Mouse (Mus musculus): ENCODE data around the gene Ell3.
"Not testable (repeated sequence)": the region's sequence is repeated elsewhere in the genome, so short reads cannot be mapped to it uniquely, and the experiment has no call there.

The Ell3 gene

DNA sequence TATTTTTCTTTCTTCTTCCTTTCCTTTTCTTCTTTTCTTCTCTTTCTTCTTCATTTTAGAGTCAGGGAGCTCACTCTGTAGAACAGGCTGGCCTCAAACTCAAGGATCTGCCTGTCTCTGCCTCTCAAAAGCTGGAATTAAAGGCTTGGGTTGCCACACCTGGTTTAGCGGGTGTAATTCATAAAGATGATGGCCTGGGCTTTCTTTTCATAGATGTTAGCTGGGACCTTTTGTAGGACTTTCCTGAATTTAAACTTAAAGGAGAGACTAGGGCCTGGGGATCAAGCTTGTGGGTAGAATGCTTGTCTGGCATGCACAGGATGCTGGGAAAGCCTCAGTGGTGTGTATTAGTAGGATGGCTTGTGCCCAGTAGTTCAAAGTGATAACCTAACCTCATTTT, at the start of gene Ell3:
Gene Ell3 (minus strand): TSS at position 101 of the 400 bp plus-strand sequence.
- CTCF ChIA-PET, result no interaction called here

DNA sequence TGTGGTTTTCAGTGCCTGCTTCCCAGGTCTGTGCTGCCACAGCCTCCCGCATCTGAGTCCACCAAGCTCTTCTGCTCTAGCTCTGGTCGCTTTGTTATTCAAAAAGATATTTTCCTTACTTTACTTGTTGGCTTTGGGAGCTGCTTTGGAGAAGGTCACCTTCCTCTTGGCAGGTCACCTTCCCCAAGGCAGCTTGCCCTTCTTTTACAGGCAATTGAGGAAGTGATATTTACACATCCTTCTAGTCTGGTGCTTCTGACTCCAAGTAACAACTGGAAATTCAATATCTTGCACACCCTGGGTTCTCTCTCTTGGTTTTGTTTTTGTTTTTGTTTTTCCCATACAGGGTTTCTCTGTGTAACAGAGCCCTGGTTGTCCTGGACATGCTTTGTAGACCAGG, 40.3 kb upstream of the Ell3 start:
- CTCF ChIA-PET, result not testable (repeated sequence)

DNA sequence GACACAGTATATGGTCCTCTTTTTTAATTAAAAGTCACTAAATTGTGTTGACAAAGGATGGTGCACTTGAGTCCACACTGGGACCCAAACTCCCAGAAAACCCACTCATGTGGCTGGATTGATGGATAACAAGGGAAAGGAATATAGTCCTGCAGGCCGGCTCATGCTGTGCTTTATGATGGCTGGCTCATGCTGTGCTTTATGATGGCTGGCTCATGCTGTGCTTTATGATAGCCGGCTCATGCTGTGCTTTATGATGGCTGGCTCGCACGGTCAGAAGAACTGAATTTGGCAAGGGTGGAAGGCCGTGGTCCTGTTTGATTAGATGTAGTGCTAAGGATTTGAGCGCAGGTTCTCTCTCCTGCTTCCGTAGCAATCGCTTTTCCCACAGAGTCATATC, 39.5 kb upstream of the Ell3 start:
- CTCF ChIA-PET, result no interaction called here

DNA sequence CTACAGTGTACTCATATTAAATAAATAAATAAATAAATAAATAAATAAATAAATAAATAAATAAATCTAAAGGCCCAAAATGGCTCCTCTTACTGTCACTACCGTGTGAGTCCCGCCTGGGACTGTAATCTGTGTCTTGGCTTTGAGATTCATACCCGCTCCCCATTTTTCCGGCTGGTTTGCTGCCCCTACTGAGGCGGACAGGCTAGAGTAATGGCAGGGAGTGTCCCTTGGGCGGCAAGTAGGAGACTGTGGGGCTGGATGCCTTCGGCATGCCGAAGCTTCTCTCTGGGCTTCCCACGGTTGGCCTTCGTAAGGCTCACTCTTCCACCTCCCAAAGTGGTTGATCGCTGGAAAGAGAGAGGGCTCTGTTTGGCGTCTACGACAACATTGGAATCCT, 36.8 kb upstream of the Ell3 start:
- CTCF ChIA-PET, result not testable (repeated sequence)

DNA sequence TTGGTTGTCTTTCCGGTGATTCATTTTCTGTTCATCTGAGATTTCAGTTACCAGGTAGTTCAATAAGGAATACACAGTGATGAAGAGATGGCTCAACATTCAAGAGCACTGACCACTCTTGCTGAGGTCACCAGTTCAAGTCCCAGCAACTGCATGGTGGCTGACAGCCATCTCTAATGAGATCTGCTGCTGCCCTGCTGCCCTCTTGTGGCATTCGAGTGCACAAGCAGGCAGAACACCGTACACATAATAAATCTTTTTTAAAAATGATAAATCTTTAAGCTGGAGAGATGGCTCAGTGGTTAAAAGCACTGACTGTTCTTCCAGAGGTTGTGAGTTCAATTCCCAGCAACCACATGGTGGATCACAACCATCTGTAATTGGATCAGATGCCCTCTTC, 36.4 kb upstream of the Ell3 start:
- CTCF ChIA-PET, result no interaction called here

DNA sequence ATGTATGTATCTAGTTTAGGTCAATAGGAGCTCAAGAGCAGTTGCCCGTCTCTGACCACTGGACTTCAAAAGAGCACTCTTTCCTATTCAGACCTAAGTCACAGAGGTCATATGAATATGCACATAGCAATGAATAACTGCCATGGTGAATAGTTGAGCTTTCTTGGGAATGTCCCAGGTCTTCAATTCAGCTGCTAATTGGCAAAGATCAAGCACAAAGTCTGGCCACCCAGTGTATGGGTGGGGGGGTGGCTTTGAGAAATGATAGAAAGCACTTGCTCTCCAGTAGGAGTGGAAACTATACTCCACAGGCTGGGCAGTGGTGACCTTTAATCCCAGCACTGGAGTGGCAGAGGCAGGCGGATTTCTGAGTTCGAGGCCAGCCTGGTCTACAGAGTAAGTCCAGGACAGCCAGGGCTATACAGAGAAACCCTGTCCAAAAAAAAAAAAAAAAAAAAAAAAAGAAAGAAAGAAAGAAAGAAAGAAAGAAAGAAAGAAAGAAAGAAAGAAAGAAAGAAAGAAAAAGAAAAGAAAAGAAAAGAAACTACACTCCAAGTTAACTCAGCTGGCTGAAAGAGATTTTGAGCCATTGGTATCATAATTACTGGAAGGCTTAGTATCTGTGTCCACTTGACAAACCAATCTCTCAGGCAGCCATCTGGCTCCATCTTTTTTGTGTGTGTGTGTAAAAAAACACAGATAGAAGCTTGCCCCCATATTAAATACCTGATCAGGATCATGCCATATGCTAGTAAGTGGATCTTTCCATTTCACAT, 33.6 kb upstream of the Ell3 start:
- CTCF ChIA-PET, result interaction anchor here (0.6 kb wide), 1 partner anchor 52 kb away, joined by 4 read pairs; no protein-coding TSS in a partner anchor

DNA sequence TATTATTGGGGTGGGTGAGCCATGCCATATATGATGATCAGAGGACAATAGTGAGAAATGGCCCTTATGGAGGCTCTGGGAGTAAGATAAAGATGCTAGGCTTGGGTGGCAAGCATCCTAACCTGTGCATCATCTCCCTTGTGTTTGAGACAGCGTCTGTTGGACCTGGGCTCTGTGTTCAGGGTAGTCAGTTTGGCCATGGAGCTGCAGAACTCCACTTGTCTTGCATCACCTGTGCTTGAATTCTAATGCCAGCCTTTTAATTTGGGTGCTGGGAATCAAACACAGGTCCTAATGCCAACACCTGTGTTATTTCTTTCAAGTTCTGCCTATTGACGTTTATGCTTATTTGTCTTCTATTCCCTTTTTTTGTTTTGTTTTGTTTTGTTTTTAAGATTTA, 31.2 kb upstream of the Ell3 start:
- CTCF ChIA-PET, result interaction anchor here (1.0 kb wide), 1 partner anchor 15 kb away, joined by 22 read pairs; no protein-coding TSS in a partner anchor

DNA sequence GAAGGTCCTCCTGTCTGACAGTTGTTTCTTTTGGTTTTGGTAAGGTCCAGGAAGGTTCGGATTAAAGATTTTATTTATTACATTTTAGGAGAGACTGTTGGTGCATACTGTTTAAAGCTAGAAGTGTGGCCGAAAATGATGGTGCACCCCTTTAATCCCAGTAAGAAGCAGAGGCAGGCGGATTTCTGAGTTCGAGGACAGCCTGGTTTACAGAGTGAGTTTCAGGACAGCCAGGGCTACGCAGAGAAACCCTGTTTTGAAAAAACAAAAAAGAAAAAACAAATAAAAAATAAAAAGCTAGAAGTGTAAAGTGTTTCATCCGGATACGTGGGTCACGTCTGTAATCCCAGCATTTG, 30.1 kb upstream of the Ell3 start:
- CTCF ChIA-PET, result interaction anchor here (0.7 to 1.0 kb wide), 2 partner anchors 16 to 47 kb away, joined by 4 to 22 read pairs; no protein-coding TSS in a partner anchor

DNA sequence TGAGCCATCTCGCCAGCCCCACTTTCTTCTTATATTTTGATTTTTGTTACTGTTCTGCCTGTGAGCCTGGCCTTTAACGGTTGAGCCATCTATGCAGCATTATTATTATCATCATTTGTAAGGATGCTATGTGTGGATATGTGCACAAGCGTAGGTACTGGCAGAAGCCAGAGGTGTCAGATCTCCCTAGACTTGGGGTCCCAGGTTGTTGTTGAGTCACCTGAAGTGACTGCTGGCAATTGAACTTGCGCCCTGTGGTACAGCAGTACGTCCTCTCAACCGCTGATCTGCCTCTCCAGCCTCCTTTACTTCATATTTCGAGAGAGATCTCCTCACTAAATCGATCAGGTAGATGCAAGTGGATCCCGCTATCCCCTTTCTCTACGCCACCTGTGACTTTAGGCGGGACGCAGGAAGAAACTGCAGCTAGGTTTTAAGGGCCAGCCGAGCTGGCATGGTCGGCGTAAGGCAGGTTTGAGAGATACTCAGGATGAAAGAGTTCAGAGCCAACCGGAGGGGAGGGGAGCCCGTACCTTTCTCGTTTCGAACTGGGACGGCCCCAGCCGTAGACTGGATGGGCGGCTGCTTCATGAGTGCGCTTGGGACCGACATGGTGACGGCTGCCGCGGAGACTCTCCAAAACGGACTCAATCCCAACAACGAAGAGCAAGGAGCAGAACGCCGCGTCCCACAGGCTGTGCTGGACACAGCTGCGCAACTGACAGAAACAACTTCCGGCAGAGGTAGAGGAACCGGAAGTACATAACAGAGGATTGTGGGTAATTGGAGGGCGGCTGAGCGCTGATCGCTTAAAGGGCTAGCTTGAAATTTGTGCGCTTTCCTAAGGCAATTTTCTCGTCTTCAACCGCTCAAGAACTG, 29.5 kb upstream of the Ell3 start, which contains the start of gene Mfap1b:
Gene Mfap1b (minus strand): TSS at position 767 of the 879 bp plus-strand sequence.
- CTCF ChIA-PET, result interaction anchor here (0.6 to 0.7 kb wide), 2 partner anchors 48 to 336 kb away, joined by 3 to 4 read pairs; no protein-coding TSS in a partner anchor

DNA sequence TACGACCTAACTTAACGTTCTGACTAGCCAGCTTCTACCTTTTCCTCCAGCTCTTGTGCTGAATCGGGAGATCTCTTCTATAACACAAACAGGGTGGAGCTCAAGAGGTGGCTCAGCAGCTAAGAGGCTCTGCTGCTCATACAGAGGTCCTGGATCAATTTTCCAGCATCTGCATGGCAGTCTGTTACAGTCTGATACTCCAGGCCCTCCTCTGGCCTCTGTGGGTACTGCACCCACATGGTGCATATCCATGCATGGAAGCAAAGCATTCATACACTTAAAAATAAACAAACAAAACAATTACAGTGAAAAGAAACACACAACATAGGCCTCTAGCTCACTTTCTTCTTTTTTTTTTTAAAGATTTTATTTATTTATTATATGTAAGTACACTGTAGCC, 28.7 kb upstream of the Ell3 start:
- CTCF ChIA-PET, result interaction anchor here (0.6 to 0.7 kb wide), 2 partner anchors 23 to 335 kb away, joined by 3 to 5 read pairs; no protein-coding TSS in a partner anchor

DNA sequence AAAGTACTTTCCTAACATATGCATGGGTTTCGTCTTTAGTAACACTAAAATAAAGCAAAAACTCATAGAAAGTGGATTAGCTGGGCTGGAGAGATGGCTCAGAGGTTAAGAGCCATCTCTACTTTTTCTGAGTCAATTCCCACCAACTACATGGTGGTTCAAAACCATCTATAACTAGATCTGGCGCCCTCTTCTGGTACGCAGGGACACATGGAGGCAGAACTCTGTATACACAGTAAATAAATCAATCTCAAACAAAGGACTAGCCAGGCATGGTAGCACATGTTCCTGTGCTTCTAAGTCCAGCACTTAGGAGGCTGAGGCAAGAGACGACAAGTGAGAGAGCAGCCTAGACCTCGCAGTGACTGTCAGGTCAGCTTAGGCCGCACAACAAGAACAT, 24.9 kb upstream of the Ell3 start:
- CTCF ChIA-PET, result not testable (repeated sequence)

DNA sequence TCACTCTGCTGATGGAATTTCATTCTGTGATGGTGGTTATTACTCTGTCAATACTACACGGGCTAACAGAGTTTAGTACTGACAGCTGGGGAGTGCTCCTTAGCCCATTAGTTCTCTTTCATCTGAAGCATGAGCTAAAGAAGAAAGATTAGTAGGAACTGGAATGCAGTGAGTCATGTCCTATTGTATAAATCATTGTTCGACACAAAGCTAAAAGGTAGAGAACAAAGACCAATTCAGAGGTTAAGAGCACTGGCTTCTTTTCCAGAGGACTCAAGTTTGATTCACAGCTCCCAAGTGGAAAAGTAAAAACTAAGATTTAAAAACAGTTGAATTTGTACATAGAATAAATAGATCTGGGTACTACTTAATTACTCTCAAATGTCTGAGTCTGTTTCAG, 16.0 kb upstream of the Ell3 start:
- CTCF ChIA-PET, result no interaction called here

DNA sequence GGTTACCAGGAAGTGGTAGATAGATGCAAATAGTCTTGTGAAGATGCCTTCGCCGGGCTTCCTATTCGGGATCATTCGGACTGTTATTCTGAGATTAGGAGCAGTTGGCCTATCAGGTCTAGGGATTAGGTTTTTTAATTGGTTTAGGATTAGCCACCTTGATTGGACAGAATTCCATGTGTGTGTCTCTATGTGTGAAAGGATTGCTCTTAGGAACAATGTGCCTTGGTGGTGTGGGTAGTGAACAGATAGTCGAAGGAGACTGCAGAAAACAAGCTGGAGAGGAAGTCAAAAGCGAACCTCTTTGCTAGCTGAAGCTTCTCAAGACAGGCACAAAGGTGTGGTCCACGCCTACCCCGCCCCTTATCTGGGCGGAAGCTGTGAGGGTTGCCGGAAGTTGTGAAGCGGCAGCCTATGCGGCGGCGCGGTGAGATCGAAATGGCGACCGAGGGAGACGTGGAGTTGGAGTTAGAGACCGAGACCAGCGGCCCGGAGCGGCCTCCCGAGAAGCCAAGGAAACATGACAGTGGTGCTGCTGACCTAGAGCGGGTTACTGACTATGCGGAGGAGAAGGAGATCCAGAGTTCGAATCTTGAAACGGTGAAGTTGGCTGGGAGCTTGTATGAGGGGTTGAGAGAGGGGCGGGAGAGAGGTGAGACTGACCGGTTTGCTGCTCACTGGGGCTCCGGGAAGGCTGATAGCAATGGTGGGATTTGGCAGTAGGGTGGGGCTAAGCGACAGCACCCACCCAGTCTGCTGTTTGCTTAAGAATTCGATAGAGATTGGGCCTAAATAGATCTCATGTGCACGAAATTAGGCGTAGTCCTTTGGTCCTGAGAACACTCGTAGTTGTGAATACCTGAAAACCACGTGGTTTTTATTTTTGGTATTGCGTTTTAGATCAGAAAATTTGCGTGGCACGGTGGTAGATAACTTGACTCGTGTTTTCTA, 12.9 kb upstream of the Ell3 start, which contains the start of gene Serinc4:
Gene Serinc4 (minus strand): TSS at position 90 of the 951 bp plus-strand sequence.
- CTCF ChIA-PET, result interaction anchor here (1.5 kb wide), 1 partner anchor 7 kb away, joined by 3 read pairs; the partner anchor contains the start of gene Serf2

DNA sequence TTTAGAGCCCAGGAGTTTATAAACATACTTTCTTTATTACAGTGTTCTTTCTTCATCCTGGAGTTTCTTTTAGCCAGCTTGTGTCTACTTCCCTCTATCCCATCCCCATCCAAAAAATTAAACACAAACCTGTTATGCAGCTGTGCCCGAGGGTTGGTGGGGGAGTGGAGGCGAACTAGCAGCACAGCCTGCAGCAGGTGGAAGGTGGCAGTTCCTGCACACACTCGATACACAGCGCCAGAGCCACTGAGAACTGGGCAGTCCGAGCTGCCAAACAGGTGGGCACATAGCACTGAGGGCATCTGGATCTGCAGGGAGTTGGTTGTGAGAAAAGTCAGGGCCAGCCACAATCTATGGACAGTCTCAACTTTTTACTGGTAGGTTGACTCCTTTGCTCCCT, 11.5 kb upstream of the Ell3 start:
- CTCF ChIA-PET, result no interaction called here

DNA sequence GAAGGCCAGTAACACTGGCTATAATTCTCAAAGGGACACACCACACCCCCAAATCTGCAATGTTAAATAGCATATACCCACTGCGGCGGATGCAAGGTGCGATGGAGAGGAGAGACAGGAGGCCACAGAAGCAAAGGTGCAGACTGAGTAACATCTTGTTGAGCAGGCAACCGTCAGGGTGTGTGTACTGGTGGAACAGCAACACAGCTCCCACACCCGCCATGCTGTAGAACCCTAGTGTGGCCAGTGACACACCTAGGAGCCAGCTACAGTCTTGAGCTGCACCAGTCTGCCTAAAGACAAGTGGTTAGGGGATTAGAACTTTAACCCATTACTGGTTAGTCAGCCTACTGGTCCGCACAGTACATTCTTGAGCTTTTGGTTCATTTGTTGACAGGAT, 9.8 kb upstream of the Ell3 start:
- CTCF ChIA-PET, result interaction anchor here (0.6 kb wide), 1 partner anchor 67 kb away, joined by 3 read pairs; no protein-coding TSS in a partner anchor

DNA sequence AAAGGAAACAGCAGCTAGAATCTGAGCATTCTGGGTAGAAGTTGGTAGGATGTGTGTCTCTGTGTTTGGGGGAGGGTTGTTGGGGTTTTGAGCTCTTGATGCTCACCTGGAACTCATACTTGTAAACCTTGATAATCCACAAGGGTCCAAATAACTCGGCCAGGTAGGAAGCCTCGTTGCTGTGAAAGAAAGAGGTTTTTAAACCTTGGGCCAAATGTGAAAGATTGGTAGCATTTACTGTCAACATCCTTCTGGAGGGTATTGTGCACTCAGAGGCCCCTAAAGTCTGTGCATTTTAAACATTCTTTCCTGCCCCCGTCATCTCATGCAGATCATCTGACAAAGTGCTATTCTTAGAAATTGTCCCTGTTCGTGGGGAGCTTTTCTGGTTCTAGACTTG, 8.9 kb upstream of the Ell3 start, which contains the start of gene Hypk:
Gene Hypk (plus strand): TSS at position 301 of the 400 bp plus-strand sequence.
- CTCF ChIA-PET, result no interaction called here

DNA sequence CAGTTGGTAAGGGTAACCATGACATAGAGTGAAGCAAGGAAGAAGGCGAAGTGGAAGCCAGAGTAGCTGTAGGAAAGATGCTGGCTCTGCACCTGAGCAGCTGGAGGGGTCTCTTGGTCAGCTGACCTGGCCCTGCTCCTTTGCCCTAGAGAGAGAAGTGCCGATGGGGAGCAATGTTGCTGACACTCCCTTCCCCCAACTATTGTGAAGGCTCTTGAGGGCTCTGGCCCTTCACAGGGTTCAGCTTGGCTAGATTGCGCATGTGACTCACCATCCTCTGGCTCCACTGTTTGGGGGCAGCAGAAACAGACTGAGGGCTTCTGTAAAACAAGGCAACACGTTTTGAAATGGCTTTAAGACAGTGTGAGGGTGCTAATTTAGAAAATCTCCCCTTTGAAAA, 8.3 kb upstream of the Ell3 start:
- CTCF ChIA-PET, result no interaction called here

DNA sequence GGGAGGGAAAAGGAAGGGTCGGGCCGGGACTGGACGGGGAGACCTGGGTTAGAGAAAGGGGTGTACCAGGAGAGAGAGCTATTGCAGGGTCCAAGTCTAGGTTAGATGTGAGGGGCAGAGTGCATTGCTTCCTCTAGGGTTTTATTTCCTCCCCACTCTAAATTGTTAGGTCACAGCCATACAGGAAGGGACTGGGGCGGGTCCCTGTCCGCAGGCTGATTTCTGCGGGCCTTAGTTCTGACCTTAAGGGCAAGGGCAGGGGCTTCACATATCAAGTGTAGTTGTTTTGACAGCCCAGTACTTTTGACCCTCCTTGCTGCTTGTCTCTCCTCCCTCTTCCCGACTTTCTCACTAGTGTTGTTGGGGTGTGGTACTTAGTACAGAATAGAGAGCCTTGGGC, 6.0 kb upstream of the Ell3 start:
- CTCF ChIA-PET, result interaction anchor here (0.5 to 1.6 kb wide), 2 partner anchors 8 to 23 kb away, joined by 3 to 5 read pairs; no protein-coding TSS in a partner anchor

DNA sequence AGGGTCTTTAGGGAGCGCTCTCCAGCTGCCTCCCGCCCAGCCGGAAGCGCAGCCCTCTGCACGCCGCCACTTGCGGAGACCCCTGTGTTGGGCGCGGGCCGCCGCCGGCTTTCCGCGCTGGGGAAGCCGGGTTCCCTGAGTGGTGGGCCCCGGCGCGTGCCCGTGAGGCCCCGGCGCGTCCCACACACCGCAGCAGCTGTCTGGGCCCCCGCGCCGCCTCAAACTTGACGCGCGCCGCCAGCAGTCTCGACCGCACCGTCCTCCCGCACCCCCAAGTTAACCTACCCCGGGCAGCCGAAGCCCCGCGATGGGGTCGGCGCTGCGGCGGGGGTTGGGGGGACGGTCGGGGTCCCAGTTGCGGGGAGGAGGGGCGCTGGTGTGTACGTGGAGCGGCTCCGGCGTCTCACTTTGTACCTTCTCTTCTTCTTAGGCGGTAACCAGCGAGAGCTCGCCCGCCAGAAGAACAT, 5.5 kb upstream of the Ell3 start:
- CTCF ChIA-PET, result interaction anchor here (1.6 kb wide), 1 partner anchor 8 kb away, joined by 3 read pairs; no protein-coding TSS in a partner anchor

DNA sequence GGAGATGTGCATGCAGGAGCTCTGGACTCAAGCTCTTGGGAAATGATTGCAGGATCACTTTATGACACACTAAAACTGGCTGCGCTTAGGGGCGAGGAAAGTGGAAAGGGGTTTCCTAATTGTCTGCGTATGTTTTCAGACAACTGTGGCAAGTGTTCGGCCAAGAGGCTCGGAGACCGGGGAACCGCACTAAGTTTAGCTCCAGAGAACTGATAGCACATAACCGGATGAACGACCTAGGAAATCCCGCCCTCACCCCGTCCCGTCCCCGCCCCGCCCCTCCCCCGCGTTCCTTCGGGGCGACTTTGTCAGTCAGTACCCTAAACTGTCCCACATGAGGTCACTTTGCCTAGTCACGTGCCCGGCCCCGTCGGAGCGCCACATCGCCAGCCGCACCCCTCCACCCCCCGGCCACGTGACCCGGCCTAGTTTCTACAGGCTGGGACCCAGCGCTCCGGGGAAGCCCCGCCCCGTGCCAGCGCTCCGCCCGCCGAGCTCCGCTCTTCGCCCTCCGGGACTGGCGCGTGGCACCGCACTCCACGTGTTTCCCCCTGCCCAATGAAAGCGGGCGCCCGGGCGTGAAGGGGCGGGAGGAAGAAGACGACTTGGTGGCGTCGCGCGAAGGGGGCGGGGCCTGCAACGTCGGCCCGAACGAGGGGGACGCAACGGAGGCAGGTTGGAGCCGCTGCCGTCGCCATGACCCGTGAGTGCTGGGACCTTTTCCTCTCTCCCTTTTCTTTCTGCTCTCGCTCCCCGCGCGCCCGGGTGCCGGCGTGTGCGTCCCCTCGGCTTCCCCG, 4.9 kb upstream of the Ell3 start, which contains the start of gene Serf2:
Gene Serf2 (plus strand): TSS at position 457 of the 797 bp plus-strand sequence.
- CTCF ChIA-PET, result interaction anchor here (1.6 kb wide), 1 partner anchor 9 kb away, joined by 3 read pairs; no protein-coding TSS in a partner anchor

Data from spleen, embryonic (tissue).